Mouse (Mus musculus) heart, postnatal 0 days (tissue): ENCODE results near the gene Zfp189.

Source experiments
- CTCF ChIP-seq: IDR thresholded peaks from 2 replicates; pipeline ENCODE4 v1.5.1; 2016; ENCODE audit warnings: antibody characterized with exemption, control low read depth, low read depth
- EP300 ChIP-seq: IDR thresholded peaks from 2 replicates; pipeline ENCODE4 v1.6.1; 2016; ENCODE audit warnings: antibody characterized with exemption, low read depth

DNA sequence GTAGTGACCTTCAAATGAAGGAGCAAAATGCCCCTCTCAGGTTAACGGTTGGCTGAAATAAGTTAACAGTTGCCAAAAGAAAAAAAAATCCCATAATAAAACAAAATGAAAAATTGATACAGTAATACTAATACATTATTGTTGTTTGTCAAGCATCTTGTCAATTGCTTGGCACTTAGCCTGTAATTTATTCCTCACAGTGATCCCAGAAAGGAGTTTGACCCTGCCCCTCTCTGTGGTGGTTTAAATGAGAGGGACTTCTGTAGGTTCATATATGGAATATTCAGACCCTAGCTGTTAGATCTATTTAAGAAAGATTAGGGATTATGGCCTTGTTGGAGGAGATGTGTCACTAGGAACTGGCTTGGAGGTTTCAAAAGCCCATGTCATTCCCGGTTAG lies 25.1 kb downstream of the Zfp189 start:
- TF ChIP-seq EP300 (no peak), CTCF (no peak)
